Mouse (Mus musculus): ENCODE measurements around the gene Adgrf1. TPM values are rescaled to one million over a fixed set of nuclear protein-coding genes. Genes with fewer than 3 reads are reported as not detected.

The Adgrf1 gene
- 1 to 10 TPM in 1 of 26 experiments, under 1 TPM in 8, not detected in 17; 0.20 to 2.0 (median 0.41) TPM for total RNA-seq (2018; cell fraction: chromatin; rRNA removed)
- total RNA-seq (2018; cell fraction: cytosol; rRNA removed) = under 1 TPM in 13 of 26 experiments, not detected in 13; 0.03 to 0.38 (median 0.06) TPM
- total RNA-seq (2018; cell fraction: nucleus; rRNA removed) = under 1 TPM in 11 of 26 experiments, not detected in 15; 0.12 to 0.64 (median 0.28) TPM
- polyA plus RNA-seq (2018) = 0.05 to 0.06 TPM in 2 of 3 replicates, not detected in the other

DNA sequence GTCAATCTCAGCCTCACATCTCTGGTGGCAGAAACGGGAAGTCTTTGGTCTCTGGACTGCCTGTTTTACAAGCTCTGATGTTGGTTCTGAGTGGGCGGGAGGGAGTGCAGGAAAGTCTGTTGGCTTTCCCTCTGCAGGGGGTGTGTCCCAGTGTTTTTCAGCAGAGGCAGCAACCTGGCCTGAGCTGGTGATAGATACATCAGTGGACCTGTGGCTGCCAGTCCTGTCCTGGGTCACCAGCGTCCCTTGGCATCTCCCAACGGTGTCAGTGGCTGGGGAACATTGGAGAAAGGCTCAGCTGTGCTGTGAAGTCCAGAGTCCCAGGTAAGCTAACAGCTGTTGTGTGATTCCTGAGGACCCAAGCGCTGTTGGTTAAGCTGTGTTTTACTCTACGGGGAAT is at the start of gene Adgrf1:
TSS of gene Adgrf1 (plus strand) at position 169 of the 400 bp plus-strand sequence.
- H3K36me3 ChIP-seq (ENCODE audit: inconsistent target) = no peaks in the 10 kb centered on the region
- H3K4me3 ChIP-seq (ENCODE audit: inconsistent target) = no peak within 1 kb of the TSS
- no peak within 1 kb of the TSS for H3K27ac ChIP-seq
- WGBS (ENCODE audit: missing documents) = 16% methylated on average over 6 of the region's 6 CpGs
- H3K79me2 ChIP-seq (ENCODE audit: inconsistent target) = no peaks in the 10 kb centered on the region

DNA sequence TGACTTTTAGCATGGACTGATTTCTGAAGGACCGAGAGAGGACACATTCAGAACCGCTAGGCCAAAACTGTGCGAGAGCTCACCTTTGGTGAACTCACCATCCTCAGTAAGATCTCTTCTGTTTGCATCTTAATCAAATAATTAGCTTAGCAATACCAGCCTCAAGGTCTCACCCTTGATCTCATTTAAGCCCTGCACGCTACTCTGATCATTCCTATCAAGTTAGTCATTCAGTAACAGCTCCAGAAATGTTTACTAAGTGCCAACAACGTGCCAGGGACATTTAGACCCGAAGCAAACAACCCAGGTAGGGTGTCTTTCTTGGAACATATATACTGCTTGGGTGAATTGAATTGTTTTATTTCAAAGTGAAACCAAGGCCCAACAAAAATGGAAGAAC is 44.0 kb upstream of the Adgrf1 start:
- no peak overlapping the region for H3K4me3 ChIP-seq (ENCODE audit: inconsistent target)
- WGBS (ENCODE audit: missing documents) = 99% methylated on average over 6 of the region's 6 CpGs
- H3K27ac ChIP-seq = no peak overlapping the region
- no peaks in the 10 kb centered on the region for H3K79me2 ChIP-seq (ENCODE audit: inconsistent target)
- no peaks in the 10 kb centered on the region for H3K36me3 ChIP-seq (ENCODE audit: inconsistent target)

- no peak overlapping the region for H3K27ac ChIP-seq
- no peak overlapping the region for H3K4me3 ChIP-seq (ENCODE audit: inconsistent target)
- H3K36me3 ChIP-seq (ENCODE audit: inconsistent target) = no peaks in the 10 kb centered on the region
- 45% methylated on average over 12 of the region's 12 CpGs for WGBS (ENCODE audit: missing documents)
- H3K79me2 ChIP-seq (ENCODE audit: inconsistent target) = no peaks in the 10 kb centered on the region
Observed at GRCm38 (mm10) chr17:43229621-43230513, 40.3 kb upstream of the Adgrf1 start.

- Histone ChIP-seq H3K36me3 (ENCODE audit: inconsistent target) (no peaks in the 10 kb centered on the region), H3K27ac (no peak overlapping the region), H3K79me2 (ENCODE audit: inconsistent target) (no peaks in the 10 kb centered on the region), H3K4me3 (ENCODE audit: inconsistent target) (no peak overlapping the region)
- 89% methylated on average over 7 of the region's 7 CpGs for WGBS (ENCODE audit: missing documents)
Observed at GRCm38 (mm10) chr17:43230821-43231220, 39.3 kb upstream of the Adgrf1 start.

- Histone ChIP-seq H3K36me3 (ENCODE audit: inconsistent target) (no peaks in the 10 kb centered on the region), H3K79me2 (ENCODE audit: inconsistent target) (no peaks in the 10 kb centered on the region), H3K27ac (no peak overlapping the region), H3K4me3 (ENCODE audit: inconsistent target) (no peak overlapping the region)
- WGBS (ENCODE audit: missing documents) = 20% methylated on average over 6 of the region's 6 CpGs
Observed at GRCm38 (mm10) chr17:43232769-43233168, 37.4 kb upstream of the Adgrf1 start.

- Histone ChIP-seq H3K36me3 (ENCODE audit: inconsistent target) (no peaks in the 10 kb centered on the region), H3K27ac (no peak overlapping the region)
- WGBS (ENCODE audit: missing documents) = 82% methylated on average over 13 of the region's 14 CpGs
Observed at GRCm38 (mm10) chr17:43236656-43237250, 33.4 kb upstream of the Adgrf1 start.

DNA sequence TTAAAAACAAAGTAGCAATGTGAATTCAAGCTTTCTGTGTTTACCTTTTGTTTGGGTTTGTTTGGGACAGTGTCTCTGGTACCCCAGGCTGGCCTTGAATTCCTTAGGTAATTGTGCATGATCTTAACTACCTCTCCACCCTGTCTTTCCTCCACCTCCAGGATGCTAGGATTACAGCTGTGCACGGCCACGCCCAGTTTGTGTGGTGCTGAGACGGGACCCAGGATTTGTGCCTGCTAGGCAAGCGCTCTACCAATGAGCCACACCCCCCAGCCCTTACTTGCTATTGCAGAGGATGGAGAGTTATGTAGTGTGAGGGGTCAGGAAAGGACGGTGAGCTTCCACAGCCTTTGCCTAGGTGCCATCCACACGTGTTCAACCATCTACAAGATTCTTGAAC is 31.1 kb upstream of the Adgrf1 start:
- Histone ChIP-seq H3K36me3 (ENCODE audit: inconsistent target) (no peaks in the 10 kb centered on the region), H3K79me2 (ENCODE audit: inconsistent target) (no peaks in the 10 kb centered on the region), H3K27ac (no peak overlapping the region), H3K4me3 (ENCODE audit: inconsistent target) (no peak overlapping the region)
- 91% methylated on average over 6 of the region's 6 CpGs for WGBS (ENCODE audit: missing documents)

More at GRCm38 (mm10) chr17:43236656-43237250, 33.4 kb upstream of the Adgrf1 start:
- Histone ChIP-seq H3K79me2 (ENCODE audit: inconsistent target) (no peaks in the 10 kb centered on the region), H3K4me3 (ENCODE audit: inconsistent target) (no peak overlapping the region)

DNA sequence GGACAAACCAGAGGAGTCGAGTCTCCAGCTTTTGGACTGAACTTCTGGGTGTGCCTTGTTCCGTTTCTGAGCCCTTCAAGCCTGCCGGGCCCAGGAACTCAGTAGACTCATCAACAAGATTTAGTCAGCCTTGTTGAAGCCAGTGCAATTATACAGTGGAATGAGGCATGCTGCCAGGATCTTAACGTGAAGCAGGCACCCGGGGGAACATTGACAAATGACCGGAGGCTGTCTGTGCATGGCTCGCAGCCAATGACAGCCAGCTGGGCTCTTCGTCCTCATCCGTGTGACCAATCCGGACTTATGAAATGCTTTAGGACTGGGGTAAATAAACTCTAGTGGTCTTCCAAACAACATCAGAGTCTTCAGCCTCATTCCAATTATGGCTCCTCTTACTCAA is 29.0 kb upstream of the Adgrf1 start:
- WGBS (ENCODE audit: missing documents) = 92% methylated on average over 10 of the region's 10 CpGs
- H3K36me3 ChIP-seq (ENCODE audit: inconsistent target) = no peaks in the 10 kb centered on the region
- H3K4me3 ChIP-seq (ENCODE audit: inconsistent target) = no peak overlapping the region
- no peaks in the 10 kb centered on the region for H3K79me2 ChIP-seq (ENCODE audit: inconsistent target)
- H3K27ac ChIP-seq = no peak overlapping the region

DNA sequence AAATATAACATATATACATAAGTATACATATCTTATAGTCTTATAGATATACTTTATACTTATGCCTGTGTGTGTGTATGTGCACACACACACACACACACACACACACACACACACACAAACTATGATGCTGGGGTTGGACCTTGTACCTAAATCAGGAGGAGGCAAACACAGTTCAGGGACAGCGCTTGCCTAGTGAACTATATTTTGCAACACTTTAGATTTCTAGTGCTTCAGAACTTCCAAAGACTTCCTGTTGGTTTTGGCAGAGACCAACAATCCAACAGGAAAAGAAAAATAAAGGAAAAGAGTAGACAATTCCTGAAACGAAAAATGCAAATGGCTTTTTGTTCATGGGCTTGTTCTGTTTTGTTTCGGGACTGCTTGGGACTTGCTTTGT is 27.5 kb upstream of the Adgrf1 start:
- WGBS (ENCODE audit: missing documents) = 71% methylated on average over 3 of the region's 3 CpGs
- Histone ChIP-seq H3K27ac (no peak overlapping the region), H3K36me3 (ENCODE audit: inconsistent target) (no peaks in the 10 kb centered on the region), H3K4me3 (ENCODE audit: inconsistent target) (no peak overlapping the region), H3K79me2 (ENCODE audit: inconsistent target) (no peaks in the 10 kb centered on the region)

- 77% methylated on average over 6 of the region's 6 CpGs for WGBS (ENCODE audit: missing documents)
- no peak overlapping the region for H3K4me3 ChIP-seq (ENCODE audit: inconsistent target)
- H3K27ac ChIP-seq = no peak overlapping the region
- H3K79me2 ChIP-seq (ENCODE audit: inconsistent target) = no peaks in the 10 kb centered on the region
- no peaks in the 10 kb centered on the region for H3K36me3 ChIP-seq (ENCODE audit: inconsistent target)
Observed at GRCm38 (mm10) chr17:43245364-43245763, 24.8 kb upstream of the Adgrf1 start.

GRCm38 (mm10) chr17:43247245-43247644 is 22.9 kb upstream of the Adgrf1 start:
- Histone ChIP-seq H3K4me3 (ENCODE audit: inconsistent target) (no peak overlapping the region), H3K79me2 (ENCODE audit: inconsistent target) (no peaks in the 10 kb centered on the region), H3K27ac (no peak overlapping the region), H3K36me3 (ENCODE audit: inconsistent target) (no peaks in the 10 kb centered on the region)
- WGBS (ENCODE audit: missing documents) = 67% methylated on average over 3 of the region's 3 CpGs

DNA sequence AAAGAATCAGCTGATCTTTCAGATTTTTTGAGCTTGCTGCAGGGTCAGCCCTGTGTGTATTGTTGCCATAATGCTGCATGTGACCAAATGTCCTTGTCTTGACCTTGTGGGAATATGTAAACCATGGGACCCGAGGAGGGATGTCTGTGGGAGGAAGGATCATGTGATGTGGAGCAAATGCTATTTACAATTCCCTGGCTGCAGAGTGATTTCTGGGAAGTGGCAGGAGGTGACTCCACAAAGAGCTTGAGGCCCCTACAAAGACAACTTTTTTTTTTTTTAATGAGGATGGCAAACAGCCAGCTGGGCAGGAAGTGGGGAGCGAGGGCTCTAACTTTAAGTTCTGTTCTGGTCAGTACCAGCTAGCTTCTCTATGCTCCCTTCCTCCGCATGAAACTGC is 20.5 kb upstream of the Adgrf1 start:
- whole genome bisulfite sequencing (ENCODE audit: missing documents) = 12% methylated on average over 3 of the region's 3 CpGs
- Histone ChIP-seq H3K79me2 (ENCODE audit: inconsistent target) (no peaks in the 10 kb centered on the region), H3K36me3 (ENCODE audit: inconsistent target) (no peaks in the 10 kb centered on the region), H3K27ac (no peak overlapping the region), H3K4me3 (ENCODE audit: inconsistent target) (no peak overlapping the region)

DNA sequence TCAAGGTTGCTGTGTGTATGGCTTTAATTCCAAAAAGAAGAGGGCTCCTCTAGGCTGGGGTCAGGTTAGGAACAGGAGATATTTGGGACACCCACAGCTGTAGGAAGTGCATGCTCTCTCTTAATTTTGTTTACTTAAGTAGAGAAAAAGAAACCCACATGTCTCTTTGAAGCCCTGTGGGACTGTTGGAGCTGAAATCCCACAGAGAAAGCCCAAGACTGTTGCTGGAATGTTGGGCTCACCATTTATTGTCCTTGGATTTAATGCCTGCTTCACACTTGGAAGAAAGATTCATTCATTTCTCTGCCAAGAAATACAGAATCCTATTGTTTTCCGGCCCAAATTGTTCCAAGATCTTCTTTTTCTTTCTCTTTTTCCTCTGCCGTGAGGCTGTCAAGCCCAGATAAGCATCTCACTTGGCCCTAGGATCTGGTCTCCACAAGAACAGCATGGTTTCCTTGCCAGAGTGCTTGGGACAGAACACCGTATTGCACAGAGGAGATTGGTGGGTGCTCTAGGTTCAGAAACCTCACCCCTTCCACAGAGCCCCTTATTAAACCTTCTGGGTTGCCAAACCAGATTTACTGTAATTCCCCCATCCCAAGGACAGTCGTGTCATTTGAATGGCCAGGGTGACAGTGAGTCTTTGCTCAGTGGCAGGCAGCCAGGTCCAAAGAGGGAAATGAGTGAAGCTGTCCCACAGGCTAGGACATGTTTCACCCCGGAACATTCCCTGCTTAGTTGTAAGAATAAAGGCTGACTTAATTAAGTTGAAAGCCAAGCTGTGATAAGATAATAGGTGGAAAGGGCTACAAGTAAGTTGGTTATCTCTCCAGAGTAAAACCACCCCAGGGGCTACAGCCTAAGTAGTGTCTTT is 18.6 kb upstream of the Adgrf1 start:
- no peak overlapping the region for H3K27ac ChIP-seq
- H3K36me3 ChIP-seq (ENCODE audit: inconsistent target) = no peaks in the 10 kb centered on the region
- H3K79me2 ChIP-seq (ENCODE audit: inconsistent target) = no peaks in the 10 kb centered on the region
- H3K4me3 ChIP-seq (ENCODE audit: inconsistent target) = no peak overlapping the region
- WGBS (ENCODE audit: missing documents) = 77% methylated on average over 5 of the region's 5 CpGs

DNA sequence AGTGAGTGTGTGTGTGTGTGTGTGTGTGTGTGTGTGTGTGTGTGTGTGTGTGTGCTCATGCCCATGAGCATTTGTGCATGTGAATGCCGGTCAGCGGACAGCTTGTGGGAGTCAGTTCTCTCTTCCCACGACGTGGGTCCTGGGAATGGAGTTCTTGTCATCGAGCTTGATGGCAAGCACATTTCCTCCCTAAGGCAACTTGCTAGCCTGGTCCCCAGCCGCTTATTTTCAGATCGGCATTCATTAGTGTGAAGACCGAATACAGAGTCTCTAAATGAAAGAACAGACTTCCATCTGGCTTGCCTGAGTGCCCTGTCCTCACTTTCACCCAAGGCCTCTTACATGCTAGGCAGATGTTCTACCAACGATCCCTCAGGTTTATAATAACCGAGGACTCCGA is 17.3 kb upstream of the Adgrf1 start:
- WGBS (ENCODE audit: missing documents) = 92% methylated on average over 10 of the region's 11 CpGs
- no peaks in the 10 kb centered on the region for H3K79me2 ChIP-seq (ENCODE audit: inconsistent target)

More for the DNA sequence above, 17.3 kb upstream of the Adgrf1 start:
- H3K27ac ChIP-seq = no peak overlapping the region
- H3K4me3 ChIP-seq (ENCODE audit: inconsistent target) = no peak overlapping the region
- H3K36me3 ChIP-seq (ENCODE audit: inconsistent target) = no peaks in the 10 kb centered on the region
